Mouse (Mus musculus): ENCODE data around the gene Ap2a1. TPM values are rescaled to one million over a fixed set of nuclear protein-coding genes. Genes with fewer than 3 reads are reported as not detected.

Gene Ap2a1
- polyA plus RNA-seq, 1 experiment = 48.1 TPM

- peaks cover 66% of the 10 kb centered on the region for H3K4me1 ChIP-seq (ENCODE audit: control insufficient read depth)
- peaks cover 42% of the 10 kb centered on the region for H3K36me3 ChIP-seq (ENCODE audit: control insufficient read depth)
- peaks cover 3% of the 10 kb centered on the region; the same call in 1 of the 2 replicates for H3K27me3 ChIP-seq (ENCODE audit: control insufficient read depth)
- no peak overlapping the region for H3K4me3 ChIP-seq (replicated peaks)
- TF ChIP-seq GATA1 (IDR thresholded peaks at IDR 0.05; ENCODE audit: low read length) = no peak
- TF ChIP-seq TAL1 (IDR thresholded peaks at IDR 0.05; ENCODE audit: low read length) = no peak
- H3K9me3 ChIP-seq (ENCODE audit: control insufficient read depth, low read length) = no peaks in the 10 kb centered on the region
Observed at GRCm38 (mm10) chr7:44867010-44867702, 62.1 kb downstream of the Ap2a1 start.

DNA sequence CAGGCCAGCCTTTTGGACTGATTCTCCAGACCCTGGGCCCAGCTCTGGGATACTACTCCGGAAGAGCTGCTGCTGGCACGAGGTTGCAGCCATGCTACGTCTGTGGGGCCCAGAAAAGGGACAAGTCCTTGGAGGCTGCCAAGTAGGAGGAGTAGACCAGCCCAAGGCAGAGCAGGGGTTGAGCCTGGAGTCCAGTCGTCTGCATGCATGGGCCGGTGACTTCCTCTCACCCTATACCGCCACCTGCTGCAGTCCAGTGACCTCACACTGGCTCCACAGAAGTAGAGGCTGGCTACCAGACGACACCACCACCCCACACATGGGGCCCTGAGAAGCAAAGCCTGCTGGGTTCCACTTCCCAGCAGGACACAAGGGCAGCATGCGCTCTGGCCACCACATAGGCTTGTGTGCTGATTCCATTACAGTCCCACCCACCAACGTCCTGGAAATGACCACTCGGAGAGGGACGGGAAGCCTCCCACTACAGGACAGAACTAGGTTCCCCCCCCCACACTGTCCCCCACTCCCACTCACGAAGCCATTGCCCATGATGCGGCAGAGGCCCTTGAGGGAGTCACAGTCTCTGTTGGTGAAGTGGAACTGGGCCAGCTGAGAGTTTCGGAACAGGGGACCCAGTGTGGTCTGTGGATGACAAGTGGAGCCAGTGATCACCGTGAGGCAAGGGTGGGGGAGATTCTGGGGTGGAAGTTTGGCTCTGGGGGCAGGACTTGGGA is 62.9 kb downstream of the Ap2a1 start:
- peaks cover 49% of the 10 kb centered on the region for H3K36me3 ChIP-seq (ENCODE audit: control insufficient read depth)
- H3K4me1 ChIP-seq (ENCODE audit: control insufficient read depth) = peaks cover 67% of the 10 kb centered on the region
- TF ChIP-seq GATA1 (IDR thresholded peaks at IDR 0.05; ENCODE audit: low read length) (no peak), TAL1 (IDR thresholded peaks at IDR 0.05; ENCODE audit: low read length) (no peak)
- no peak overlapping the region for H3K4me3 ChIP-seq (replicated peaks)
- H3K27me3 ChIP-seq (ENCODE audit: control insufficient read depth) = peaks cover 3% of the 10 kb centered on the region; the same call in 1 of the 2 replicates
- no peaks in the 10 kb centered on the region for H3K9me3 ChIP-seq (ENCODE audit: control insufficient read depth, low read length)

DNA sequence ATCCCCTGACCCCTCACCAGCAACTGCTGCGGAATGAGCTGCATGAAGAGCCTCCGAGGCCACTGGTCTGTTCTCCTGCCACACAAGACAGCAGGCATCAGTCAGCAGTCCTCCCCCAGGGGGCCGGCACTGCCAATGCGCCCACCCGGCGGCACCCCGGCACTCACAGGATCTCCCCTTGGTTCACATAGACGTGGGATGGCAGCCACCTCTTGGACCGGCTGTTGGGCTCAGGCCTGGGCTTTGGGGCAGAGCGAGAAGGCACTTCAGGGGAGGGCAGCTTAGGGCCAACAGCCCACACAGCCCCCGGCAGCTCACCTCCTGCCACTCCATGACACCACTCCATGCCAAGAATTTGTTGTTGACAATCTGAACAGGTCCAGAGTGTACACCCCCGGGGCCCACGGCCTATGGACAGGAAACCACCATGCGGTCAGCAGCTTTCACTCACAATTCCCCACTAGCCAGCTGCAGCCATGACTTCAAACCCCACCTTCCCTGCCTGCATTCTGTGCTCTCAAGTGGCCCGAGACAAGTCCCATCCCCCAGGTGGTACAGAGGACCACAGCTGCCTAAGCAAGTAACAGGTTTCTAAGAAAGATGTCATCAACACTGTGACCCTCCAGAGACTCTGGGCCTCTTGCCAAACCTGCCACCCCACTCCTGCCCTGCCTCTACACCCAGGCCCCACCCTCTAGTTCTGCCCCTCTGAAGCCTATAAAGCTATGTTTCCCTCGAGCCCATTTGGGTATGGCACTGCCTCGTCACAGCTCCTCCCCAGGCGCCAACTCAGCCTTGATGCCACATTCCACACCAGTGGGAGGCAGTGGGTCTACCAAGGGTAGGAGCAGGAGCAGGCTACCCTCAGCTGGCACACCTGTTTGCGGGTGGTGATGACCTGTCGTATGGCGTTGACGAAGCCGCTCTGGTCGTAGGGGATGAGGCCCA is 64.4 kb downstream of the Ap2a1 start:
- Histone ChIP-seq H3K27me3 (ENCODE audit: control insufficient read depth) (peaks cover 3% of the 10 kb centered on the region; the same call in 1 of the 2 replicates), H3K36me3 (ENCODE audit: control insufficient read depth) (peaks cover 65% of the 10 kb centered on the region), H3K4me3 (replicated peaks) (no peak overlapping the region), H3K4me1 (ENCODE audit: control insufficient read depth) (peaks cover 74% of the 10 kb centered on the region), H3K9me3 (ENCODE audit: control insufficient read depth, low read length) (no peaks in the 10 kb centered on the region)
- TF ChIP-seq TAL1 (IDR thresholded peaks at IDR 0.05; ENCODE audit: low read length) = no peak

- Histone ChIP-seq H3K36me3 (ENCODE audit: control insufficient read depth) (peaks cover 73% of the 10 kb centered on the region), H3K4me1 (ENCODE audit: control insufficient read depth) (peaks cover 74% of the 10 kb centered on the region)
Observed at GRCm38 (mm10) chr7:44863982-44864494, 65.3 kb downstream of the Ap2a1 start.

DNA sequence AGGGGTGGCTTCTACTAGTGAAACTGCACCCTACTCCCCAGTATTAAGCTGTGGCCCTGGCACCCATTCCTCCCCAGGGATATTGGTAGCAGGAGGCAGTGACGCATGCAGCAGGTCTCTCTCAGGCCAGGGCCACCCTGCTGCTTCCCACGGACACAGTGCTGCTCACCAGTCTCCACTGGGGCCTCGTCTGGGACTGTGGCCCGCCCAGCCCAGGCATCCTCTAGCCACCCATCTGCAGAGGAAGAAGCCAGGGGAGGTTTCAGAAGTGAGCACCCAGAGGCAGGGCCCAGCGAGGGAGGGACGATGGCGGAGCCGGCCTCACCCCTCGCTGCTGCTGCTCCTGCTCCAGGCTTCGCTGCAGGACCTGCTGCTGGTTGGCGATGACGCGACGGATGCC is 66.1 kb downstream of the Ap2a1 start:
- no peak for TF ChIP-seq TAL1 (IDR thresholded peaks at IDR 0.05; ENCODE audit: low read length)
- TF ChIP-seq GATA1 (IDR thresholded peaks at IDR 0.05; ENCODE audit: low read length) = no peak
- Histone ChIP-seq H3K36me3 (ENCODE audit: control insufficient read depth) (peaks cover 78% of the 10 kb centered on the region), H3K4me3 (replicated peaks) (no peak overlapping the region), H3K9me3 (ENCODE audit: control insufficient read depth, low read length) (no peaks in the 10 kb centered on the region), H3K4me1 (ENCODE audit: control insufficient read depth) (peaks cover 72% of the 10 kb centered on the region), H3K27me3 (ENCODE audit: control insufficient read depth) (no peaks in the 10 kb centered on the region)

More at GRCm38 (mm10) chr7:44863982-44864494, 65.3 kb downstream of the Ap2a1 start:
- peaks cover 3% of the 10 kb centered on the region; the same call in 1 of the 2 replicates for H3K27me3 ChIP-seq (ENCODE audit: control insufficient read depth)
- H3K4me3 ChIP-seq (replicated peaks) = no peak overlapping the region
- TF ChIP-seq TAL1 (IDR thresholded peaks at IDR 0.05; ENCODE audit: low read length) (no peak), GATA1 (IDR thresholded peaks at IDR 0.05; ENCODE audit: low read length) (no peak)
- no peaks in the 10 kb centered on the region for H3K9me3 ChIP-seq (ENCODE audit: control insufficient read depth, low read length)

DNA sequence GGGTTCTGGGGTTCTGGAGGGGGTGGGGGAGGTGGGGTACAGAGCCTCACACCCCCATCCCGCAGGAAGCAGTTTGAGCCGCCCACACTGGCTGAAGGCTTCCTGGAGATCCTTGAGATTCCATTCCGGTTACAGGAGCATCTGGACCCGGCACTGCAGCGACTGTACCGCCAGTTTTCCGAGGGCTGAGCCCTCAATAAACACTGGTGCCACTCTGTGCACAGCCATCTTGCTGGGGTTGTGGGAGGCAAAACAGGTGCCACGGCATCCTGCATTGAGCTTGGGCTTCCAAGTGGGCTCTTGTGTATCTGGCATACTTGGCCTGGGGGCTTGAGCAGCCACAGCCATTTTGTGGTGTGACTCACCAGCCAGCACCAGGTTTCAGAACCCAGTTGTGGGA is 66.9 kb downstream of the Ap2a1 start:
- Histone ChIP-seq H3K9me3 (ENCODE audit: control insufficient read depth, low read length) (no peaks in the 10 kb centered on the region), H3K36me3 (ENCODE audit: control insufficient read depth) (peaks cover 78% of the 10 kb centered on the region), H3K27me3 (ENCODE audit: control insufficient read depth) (no peaks in the 10 kb centered on the region), H3K4me1 (ENCODE audit: control insufficient read depth) (peaks cover 72% of the 10 kb centered on the region), H3K4me3 (replicated peaks) (no peak overlapping the region)
- no peak for TF ChIP-seq GATA1 (IDR thresholded peaks at IDR 0.05; ENCODE audit: low read length)
- no peak for TF ChIP-seq TAL1 (IDR thresholded peaks at IDR 0.05; ENCODE audit: low read length)

- Histone ChIP-seq H3K36me3 (ENCODE audit: control insufficient read depth) (peaks cover 76% of the 10 kb centered on the region), H3K27me3 (ENCODE audit: control insufficient read depth) (no peaks in the 10 kb centered on the region), H3K9me3 (ENCODE audit: control insufficient read depth, low read length) (no peaks in the 10 kb centered on the region), H3K4me1 (ENCODE audit: control insufficient read depth) (peaks cover 72% of the 10 kb centered on the region), H3K4me3 (replicated peaks) (no peak overlapping the region)
- no peak for TF ChIP-seq TAL1 (IDR thresholded peaks at IDR 0.05; ENCODE audit: low read length)
- no peak for TF ChIP-seq GATA1 (IDR thresholded peaks at IDR 0.05; ENCODE audit: low read length)
Observed at GRCm38 (mm10) chr7:44861429-44861816, 67.9 kb downstream of the Ap2a1 start.

DNA sequence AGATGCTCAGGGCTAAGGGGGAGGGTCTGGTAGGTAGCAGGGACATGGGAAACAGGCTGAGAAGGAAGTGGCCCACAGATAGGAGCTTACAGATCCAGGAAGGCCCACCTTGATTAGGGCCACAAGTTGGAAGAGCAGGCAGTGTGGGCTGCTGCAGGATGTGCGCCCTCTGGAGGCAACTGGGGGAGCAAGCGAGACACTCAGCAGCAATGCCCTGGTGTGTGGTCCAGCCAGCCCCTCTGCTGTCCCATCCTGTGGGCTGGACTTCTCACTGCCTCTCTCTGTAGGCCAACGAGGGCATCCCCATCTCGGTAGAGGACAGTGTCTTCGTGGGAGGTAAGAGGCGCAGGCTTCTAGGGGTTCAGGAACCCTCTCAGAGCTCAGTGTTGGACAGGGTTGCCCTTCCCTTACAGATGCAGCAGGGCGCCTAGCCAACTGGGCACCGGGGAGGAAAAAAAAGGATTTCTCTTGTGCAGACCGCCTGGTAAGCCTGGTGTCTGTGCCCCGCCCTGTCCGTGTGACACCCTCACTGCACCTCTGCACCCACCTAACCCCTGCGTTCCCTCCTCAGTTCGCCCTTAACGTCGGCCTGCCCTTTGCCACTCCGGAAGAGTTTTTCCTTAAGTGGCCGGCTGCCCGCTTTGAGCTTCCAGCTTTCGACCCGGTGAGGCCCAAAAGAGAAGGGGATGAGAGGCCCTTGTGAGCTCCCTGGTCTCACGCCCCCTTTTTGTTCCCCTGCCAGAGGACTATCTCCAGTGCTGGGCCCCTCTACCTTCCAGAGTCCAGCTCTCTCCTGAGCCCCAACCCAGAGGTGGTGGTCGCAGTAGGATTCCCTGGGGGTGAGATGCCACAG is 68.5 kb downstream of the Ap2a1 start:
- no peaks in the 10 kb centered on the region for H3K9me3 ChIP-seq (ENCODE audit: control insufficient read depth, low read length)
- peaks cover 73% of the 10 kb centered on the region for H3K36me3 ChIP-seq (ENCODE audit: control insufficient read depth)
- no peaks in the 10 kb centered on the region for H3K27me3 ChIP-seq (ENCODE audit: control insufficient read depth)
- no peak for TF ChIP-seq GATA1 (IDR thresholded peaks at IDR 0.05; ENCODE audit: low read length)
- TF ChIP-seq TAL1 (IDR thresholded peaks at IDR 0.05; ENCODE audit: low read length) = no peak
- H3K4me3 ChIP-seq (replicated peaks) = no peak overlapping the region
- H3K4me1 ChIP-seq (ENCODE audit: control insufficient read depth) = peaks cover 73% of the 10 kb centered on the region

Data from erythroblast, embryonic 14.5 days (primary cell).